26 mouse cellular contexts compared by ENCODE assay signal in the genomic region with DNA sequence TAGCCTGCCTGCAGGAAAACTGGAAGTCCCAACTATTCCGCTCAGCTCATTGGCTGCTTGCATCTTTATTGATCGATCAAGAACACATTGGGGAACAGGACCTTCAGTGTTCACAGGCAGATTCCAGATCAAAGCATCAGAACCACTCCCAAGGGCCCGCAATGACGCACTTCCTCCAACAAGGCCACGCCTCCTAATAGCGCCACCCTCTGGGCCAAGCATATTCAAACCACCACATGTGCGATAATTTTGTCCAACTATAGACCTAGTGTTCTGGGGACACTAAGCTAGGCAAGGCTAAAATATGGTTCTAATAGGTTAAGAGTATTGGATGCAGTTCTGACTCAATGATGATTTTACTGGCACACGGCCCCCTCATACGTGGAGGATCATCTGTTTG.
"Had no signal": no experiment of that assay in that cellular context is flagged by ENCODE, and none has a peak within 500 bp of the region (broad histone marks: within the 10 kb centered on the region; RNA-seq: fewer than 3 reads in every experiment).

No protein-coding gene starts in this region.

- ATAC-seq: hindbrain, embryonic 16.5 days; inflammation-experienced regulatory T-cells, adult 6 months; intestine, embryonic 15.5 days; intestine, postnatal 0 days; liver, embryonic 12.5 days had no signal

- H3K36me3 ChIP-seq: heart, embryonic 10.5 days; heart, embryonic 12.5 days; hindbrain, embryonic 10.5 days; hindbrain, embryonic 12.5 days; intestine, embryonic 15.5 days; limb, embryonic 13.5 days; limb, embryonic 15.5 days; liver, embryonic 12.5 days had no signal

- H3K4me2 ChIP-seq: heart, embryonic 12.5 days; hindbrain, embryonic 12.5 days; hindbrain, embryonic 14.5 days; intestine, embryonic 15.5 days; limb, embryonic 13.5 days; limb, embryonic 15.5 days; liver, embryonic 12.5 days had no signal

- H3K9me3 ChIP-seq: heart, embryonic 10.5 days; heart, embryonic 12.5 days; hindbrain, embryonic 10.5 days; hindbrain, embryonic 12.5 days; intestine, embryonic 15.5 days; limb, embryonic 13.5 days; limb, embryonic 15.5 days; liver, embryonic 12.5 days had no signal

- DNase-seq: gastrocnemius, adult 2 months; gastrocnemius, postnatal 10 days; gastrocnemius, postnatal 25 days; heart, postnatal 10 days; heart, postnatal 4 days; kidney, adult 18-20 months; kidney, adult 8-10 months; kidney, postnatal 10 days; kidney, postnatal 25 days; kidney, postnatal 4 days; layer of hippocampus, adult 9-11 months; layer of hippocampus, postnatal 36 days; left cerebral cortex, postnatal 4 days had no signal

- H3K27ac ChIP-seq: gastrocnemius, adult 2 months; heart, embryonic 10.5 days; hindbrain, embryonic 10.5 days; hindbrain, embryonic 12.5 days; hindbrain, embryonic 14.5 days; intestine, embryonic 15.5 days; limb, embryonic 13.5 days; limb, embryonic 15.5 days; liver, embryonic 12.5 days; liver, embryonic 14.5 days had no signal

- H3K27me3 ChIP-seq: heart, embryonic 12.5 days; hindbrain, embryonic 12.5 days; intestine, embryonic 15.5 days; limb, embryonic 13.5 days; limb, embryonic 15.5 days; liver, embryonic 12.5 days had no signal

- H3K9ac ChIP-seq: heart, embryonic 12.5 days; hindbrain, embryonic 12.5 days; hindbrain, embryonic 14.5 days; intestine, embryonic 15.5 days; limb, embryonic 13.5 days; limb, embryonic 15.5 days; liver, embryonic 12.5 days; liver, embryonic 14.5 days had no signal

- H3K4me3 ChIP-seq: gastrocnemius, adult 2 months; heart, embryonic 10.5 days; heart, embryonic 12.5 days; hindbrain, embryonic 10.5 days; hindbrain, embryonic 12.5 days; intestine, embryonic 15.5 days; limb, embryonic 13.5 days; limb, embryonic 15.5 days; liver, embryonic 12.5 days had no signal
